ENCODE assay signal across 11 mouse cellular contexts in the genomic region with DNA sequence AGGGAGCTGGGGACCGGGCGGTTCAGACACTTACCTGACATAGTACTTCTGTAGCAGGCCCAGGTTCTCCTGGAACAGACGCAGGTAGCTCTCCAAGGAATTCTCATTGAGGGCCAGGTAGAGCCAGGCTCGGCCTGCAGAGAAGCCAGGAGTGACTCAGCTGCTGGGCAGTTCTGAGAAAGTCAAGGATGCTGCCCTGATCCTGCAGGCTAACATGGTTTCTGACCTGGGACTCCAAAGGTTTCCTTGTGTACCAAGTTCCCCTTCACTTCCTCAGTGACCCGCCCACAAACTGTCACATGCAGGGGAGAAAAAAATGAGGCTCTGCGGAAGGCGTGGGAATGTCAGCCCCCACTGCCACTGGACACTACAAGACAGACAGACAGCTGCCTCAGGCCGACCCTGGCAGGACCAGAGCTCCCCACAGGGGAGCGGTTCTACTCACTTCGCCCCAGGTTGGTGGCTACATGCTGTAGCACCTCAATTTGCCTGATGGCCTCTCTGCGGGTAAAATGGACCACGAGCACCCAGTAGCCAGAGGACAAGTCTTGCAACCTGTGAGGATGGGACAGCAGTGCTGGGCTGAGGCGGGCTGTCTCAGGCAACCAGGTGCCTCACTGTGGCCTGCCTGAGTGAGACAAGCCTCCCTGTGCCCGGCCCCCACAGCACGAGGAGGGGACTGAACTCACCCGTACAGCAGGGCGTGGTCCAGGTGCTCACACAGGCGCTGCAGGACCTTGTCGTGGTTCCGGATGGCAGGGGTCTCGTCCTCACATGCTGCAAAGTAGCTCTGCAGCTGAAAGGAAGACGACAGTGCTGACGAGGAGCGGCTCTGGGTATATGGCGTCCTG. TPM values are rescaled to one million over a fixed set of nuclear protein-coding genes. Genes with fewer than 3 reads are reported as not detected.
A peak's percentile ranks its signal among the peaks of the same experiment; 100 is the strongest.
DNase-seq lines count a peak whose midpoint lies in the region; ATAC-seq and TF ChIP-seq lines count a peak whose summit lies in the region.
"Had no signal": no experiment of that assay in that cellular context is flagged by ENCODE, and none has a peak within 500 bp of the region (broad histone marks: within the 10 kb centered on the region; RNA-seq: fewer than 3 reads in every experiment).

No protein-coding gene starts in this region.

- TF ChIP-seq CTCF in heart, adult 2 months (IDR thresholded peaks at IDR 0.05): no peak
- no peak for TF ChIP-seq CTCF in lung, postnatal 0 days (IDR thresholded peaks at IDR 0.05)
- no peak for TF ChIP-seq CTCF in hindbrain, postnatal 0 days (IDR thresholded peaks at IDR 0.05; ENCODE audit: low read depth)

- intact Hi-C loops in heart, adult 2 months (cut with DNase I): loop anchor here (2.0 kb wide), 1 partner anchor 17 kb away; no protein-coding TSS in a partner anchor

- no peaks in the 10 kb centered on the region for H3K27me3 ChIP-seq in heart, adult 2 months (ENCODE audit: control insufficient read depth, insufficient read depth, low read length)
- no peaks in the 10 kb centered on the region for H3K27me3 ChIP-seq in lung, postnatal 0 days (replicated peaks; ENCODE audit: insufficient read depth, low read length)
- H3K27me3 ChIP-seq in hindbrain, postnatal 0 days (ENCODE audit: insufficient read depth, low read length): no peaks in the 10 kb centered on the region
- no peaks in the 10 kb centered on the region for H3K27me3 ChIP-seq in neural tube, embryonic 15.5 days (replicated peaks)

- no peak for ATAC-seq in lung, postnatal 0 days
- ATAC-seq in hindbrain, postnatal 0 days: no peak
- ATAC-seq in neural tube, embryonic 15.5 days (ENCODE audit: low FRiP score): no peak
- no peak for ATAC-seq in erythroblast, adult 5-6 weeks (replicated peaks; ENCODE audit: low FRiP score, poor library complexity, severe bottlenecking)
- ATAC-seq: CD4-positive, CD25-positive, alpha-beta regulatory T cell, adult 4 months had no signal

- H3K36me3 ChIP-seq in heart, adult 2 months (ENCODE audit: control insufficient read depth, insufficient read depth, low read length): peaks cover 9% of the 10 kb centered on the region
- peaks cover 10% of the 10 kb centered on the region; the same call in 1 of the 2 replicates for H3K36me3 ChIP-seq in lung, postnatal 0 days (ENCODE audit: insufficient read depth, low read length)
- peaks cover 20% of the 10 kb centered on the region for H3K36me3 ChIP-seq in hindbrain, postnatal 0 days (ENCODE audit: insufficient read depth, low read length)
- H3K36me3 ChIP-seq in neural tube, embryonic 15.5 days: peaks cover 44% of the 10 kb centered on the region

- no peaks in the 10 kb centered on the region; the same call in 1 of the 2 replicates for H3K79me2 ChIP-seq in heart, adult 2 months (replicated peaks; ENCODE audit: control insufficient read depth, insufficient read depth, low read length)

- no peak for TF ChIP-seq EP300 in heart, adult 2 months (IDR thresholded peaks at IDR 0.05; ENCODE audit: insufficient read depth, low read depth, low read length)
- no peak for TF ChIP-seq EP300 in lung, postnatal 0 days (IDR thresholded peaks at IDR 0.05)

- no peak for DNase-seq in heart, adult 2 months
- no peak for DNase-seq in heart, postnatal 4 days
- DNase-seq in lung, postnatal 0 days (ENCODE audit: low spot score): no peak
- no peak for DNase-seq in lung, adult 18-20 months
- no peak for DNase-seq in hindbrain, postnatal 0 days (ENCODE audit: low spot score)
- DNase-seq in cerebellum, postnatal 4 days (ENCODE audit: low spot score in 2 of 2): no peak

- peak overlapping the region; percentile 94 for H3K27ac ChIP-seq in heart, adult 2 months
- H3K27ac ChIP-seq in lung, postnatal 0 days (ENCODE audit: low read length): 0 out of 2 replicates have a peak overlapping the region, but pooled peaks have one; percentile 20
- peak overlapping the region; percentile 80 for H3K27ac ChIP-seq in hindbrain, postnatal 0 days
- peak overlapping the region; percentile 60; the same call in 1 of the 2 replicates for H3K27ac ChIP-seq in neural tube, embryonic 15.5 days (replicated peaks)
- H3K27ac ChIP-seq: liver, embryonic 14.5 days had no signal

- H3K9ac ChIP-seq in heart, adult 2 months (ENCODE audit: low read depth, low read length): peak overlapping the region; percentile 55
- no peak overlapping the region for H3K9ac ChIP-seq in lung, postnatal 0 days (replicated peaks; ENCODE audit: low read depth)
- H3K9ac ChIP-seq in hindbrain, postnatal 0 days (replicated peaks; ENCODE audit: low read length): no peak overlapping the region; the same call in 1 of the 2 replicates
- no peak overlapping the region for H3K9ac ChIP-seq in neural tube, embryonic 15.5 days (replicated peaks)
- H3K9ac ChIP-seq: liver, embryonic 14.5 days had no signal

- peaks cover 16% of the 10 kb centered on the region for H3K4me1 ChIP-seq in heart, adult 2 months (ENCODE audit: control insufficient read depth, insufficient read depth, low read length)
- H3K4me1 ChIP-seq in lung, postnatal 0 days (ENCODE audit: insufficient read depth, low read depth, low read length): peaks cover 2% of the 10 kb centered on the region; the same call in 1 of the 2 replicates
- peaks cover 19% of the 10 kb centered on the region; the same call in 1 of the 2 replicates for H3K4me1 ChIP-seq in hindbrain, postnatal 0 days (ENCODE audit: insufficient read depth, low read length)
- peaks cover 16% of the 10 kb centered on the region for H3K4me1 ChIP-seq in neural tube, embryonic 15.5 days

- H3K9me3 ChIP-seq in lung, postnatal 0 days (ENCODE audit: low read length): no peaks in the 10 kb centered on the region
- H3K9me3 ChIP-seq in hindbrain, postnatal 0 days (ENCODE audit: low read length): no peaks in the 10 kb centered on the region
- no peaks in the 10 kb centered on the region for H3K9me3 ChIP-seq in neural tube, embryonic 15.5 days (replicated peaks)

- no peak overlapping the region for H3K4me2 ChIP-seq in lung, postnatal 0 days (replicated peaks; ENCODE audit: low read depth, low read length)
- H3K4me2 ChIP-seq in hindbrain, postnatal 0 days (ENCODE audit: low read depth, low read length): no peak overlapping the region
- H3K4me2 ChIP-seq in neural tube, embryonic 15.5 days: no peak overlapping the region

- no peak for TF ChIP-seq POLR2A in heart, adult 2 months (IDR thresholded peaks at IDR 0.05; ENCODE audit: insufficient read depth, low read depth, low read length)

- no peak overlapping the region for H3K4me3 ChIP-seq in heart, adult 2 months
- H3K4me3 ChIP-seq in lung, postnatal 0 days (ENCODE audit: low read depth, low read length): no peak overlapping the region
- H3K4me3 ChIP-seq in hindbrain, postnatal 0 days (ENCODE audit: low read length): no peak overlapping the region
- H3K4me3 ChIP-seq in neural tube, embryonic 15.5 days (replicated peaks): no peak overlapping the region

- WGBS in heart, adult 2 months: 76% methylated on average over 25 of the region's 25 CpGs
- 82% methylated on average over 25 of the region's 25 CpGs for WGBS in lung, postnatal 0 days
- WGBS in hindbrain, postnatal 0 days: 84% methylated on average over 25 of the region's 25 CpGs
- 92% methylated on average over 25 of the region's 25 CpGs for WGBS in neural tube, embryonic 15.5 days

RNA-seq across cellular contexts. Expression of a gene that starts 18.6 kb away (rescaled TPM):
- 100 to 1,000 TPM; 118 to 132 TPM for total RNA-seq in heart, adult 2 months (2021)
- polyA plus RNA-seq in heart, adult 2 months (2012; rRNA removed): 183 and 258 TPM in 2 replicates
- total RNA-seq in heart, postnatal 4 days (2021): 10 to 100 TPM; 32.5 to 33.6 TPM
- 1.1 and 1.2 TPM in 2 replicates for polyA plus RNA-seq in lung, postnatal 0 days (2015; fragmentation: Nextera tagmentation; extraction: Ambion mirVana)
- 18.1 and 22.2 TPM in 2 replicates for total RNA-seq in hindbrain, postnatal 0 days (2014; rRNA removed)
- 3.0 and 3.6 TPM in 2 replicates for polyA plus RNA-seq in hindbrain, postnatal 0 days (2015; fragmentation: Nextera tagmentation; extraction: Ambion mirVana)
- polyA plus RNA-seq in neural tube, embryonic 15.5 days (2015; fragmentation: Nextera tagmentation; extraction: Ambion mirVana): 0.10 and 0.28 TPM in 2 replicates
- not detected in 2 replicates for total RNA-seq in erythroblast, adult 5-6 weeks (2015; ENCODE audit: low replicate concordance)
- not detected in 2 replicates for total RNA-seq in erythroblast, adult 5-6 weeks (2017; ENCODE audit: low replicate concordance)
- polyA plus RNA-seq: CD4-positive, CD25-positive, alpha-beta regulatory T cell, adult 4 months had no signal

RNA-seq across cellular contexts. Expression of a gene that starts 22.5 kb away (rescaled TPM):
- 100 to 1,000 TPM in 1 of 2 experiments, 10 to 100 TPM in 1; 95.2 to 126 TPM for total RNA-seq in heart, adult 2 months (2021)
- polyA plus RNA-seq in heart, adult 2 months (2012; rRNA removed): 111 and 144 TPM in 2 replicates
- 10 to 100 TPM; 57.5 to 64.5 TPM for total RNA-seq in heart, postnatal 4 days (2021)
- polyA plus RNA-seq in lung, postnatal 0 days (2015; fragmentation: Nextera tagmentation; extraction: Ambion mirVana): 5.2 and 5.3 TPM in 2 replicates
- 45.8 and 47.6 TPM in 2 replicates for total RNA-seq in hindbrain, postnatal 0 days (2014; rRNA removed)
- 6.1 and 6.4 TPM in 2 replicates for polyA plus RNA-seq in hindbrain, postnatal 0 days (2015; fragmentation: Nextera tagmentation; extraction: Ambion mirVana)
- polyA plus RNA-seq in neural tube, embryonic 15.5 days (2015; fragmentation: Nextera tagmentation; extraction: Ambion mirVana): 6.8 and 8.1 TPM in 2 replicates
- total RNA-seq in erythroblast, adult 5-6 weeks (2015; ENCODE audit: low replicate concordance): 2.9 and 10.7 TPM in 2 replicates
- total RNA-seq in erythroblast, adult 5-6 weeks (2017; ENCODE audit: low replicate concordance): 2.0 and 4.3 TPM in 2 replicates

RNA-seq across cellular contexts. Expression of a gene that starts 23.8 kb away (rescaled TPM):
- total RNA-seq in heart, adult 2 months (2021): 10 to 100 TPM; 16.5 to 20.2 TPM
- 35.5 and 36.6 TPM in 2 replicates for polyA plus RNA-seq in heart, adult 2 months (2012; rRNA removed)
- 1 to 10 TPM; 3.1 to 3.2 TPM for total RNA-seq in heart, postnatal 4 days (2021)
- polyA plus RNA-seq in lung, postnatal 0 days (2015; fragmentation: Nextera tagmentation; extraction: Ambion mirVana): 3.5 and 3.6 TPM in 2 replicates
- total RNA-seq in hindbrain, postnatal 0 days (2014; rRNA removed): 1.3 and 1.6 TPM in 2 replicates
- 1.3 and 1.5 TPM in 2 replicates for polyA plus RNA-seq in hindbrain, postnatal 0 days (2015; fragmentation: Nextera tagmentation; extraction: Ambion mirVana)
- 0.18 and 0.88 TPM in 2 replicates for polyA plus RNA-seq in neural tube, embryonic 15.5 days (2015; fragmentation: Nextera tagmentation; extraction: Ambion mirVana)
- not detected in 2 replicates for total RNA-seq in erythroblast, adult 5-6 weeks (2015; ENCODE audit: low replicate concordance)
- 0.34 TPM in 1 of 2 replicates, not detected in the other for total RNA-seq in erythroblast, adult 5-6 weeks (2017; ENCODE audit: low replicate concordance)
- polyA plus RNA-seq: CD4-positive, CD25-positive, alpha-beta regulatory T cell, adult 4 months had no signal

RNA-seq across cellular contexts. Expression of a gene that starts 36.3 kb away (rescaled TPM):
- 100 to 1,000 TPM; 236 to 263 TPM for total RNA-seq in heart, adult 2 months (2021)
- polyA plus RNA-seq in heart, adult 2 months (2012; rRNA removed): 297 and 303 TPM in 2 replicates
- total RNA-seq in heart, postnatal 4 days (2021): 100 to 1,000 TPM; 122 to 145 TPM
- 52.3 and 57.5 TPM in 2 replicates for polyA plus RNA-seq in lung, postnatal 0 days (2015; fragmentation: Nextera tagmentation; extraction: Ambion mirVana)
- total RNA-seq in hindbrain, postnatal 0 days (2014; rRNA removed): 22.5 and 26.7 TPM in 2 replicates
- polyA plus RNA-seq in hindbrain, postnatal 0 days (2015; fragmentation: Nextera tagmentation; extraction: Ambion mirVana): 21.7 and 25.6 TPM in 2 replicates
- polyA plus RNA-seq in neural tube, embryonic 15.5 days (2015; fragmentation: Nextera tagmentation; extraction: Ambion mirVana): 31.0 and 32.2 TPM in 2 replicates
- 0.63 TPM in 1 of 2 replicates, not detected in the other for total RNA-seq in erythroblast, adult 5-6 weeks (2015; ENCODE audit: low replicate concordance)
- total RNA-seq in erythroblast, adult 5-6 weeks (2017; ENCODE audit: low replicate concordance): 0.56 and 1.1 TPM in 2 replicates

RNA-seq across cellular contexts. Expression of a gene that starts 43.2 kb away (rescaled TPM):
- not detected for total RNA-seq in heart, adult 2 months (2021)
- polyA plus RNA-seq in heart, adult 2 months (2012; rRNA removed): 4.6 and 8.8 TPM in 2 replicates
- 1 to 10 TPM; 1.6 to 4.0 TPM for total RNA-seq in heart, postnatal 4 days (2021)
- not detected in 2 replicates for polyA plus RNA-seq in lung, postnatal 0 days (2015; fragmentation: Nextera tagmentation; extraction: Ambion mirVana)
- total RNA-seq in hindbrain, postnatal 0 days (2014; rRNA removed): 3.0 and 13.6 TPM in 2 replicates
- polyA plus RNA-seq in hindbrain, postnatal 0 days (2015; fragmentation: Nextera tagmentation; extraction: Ambion mirVana): 0.32 TPM in 1 of 2 replicates, not detected in the other
- 0.22 TPM in 1 of 2 replicates, not detected in the other for polyA plus RNA-seq in neural tube, embryonic 15.5 days (2015; fragmentation: Nextera tagmentation; extraction: Ambion mirVana)
- total RNA-seq in erythroblast, adult 5-6 weeks (2015; ENCODE audit: low replicate concordance): 2.9 TPM in 1 of 2 replicates, not detected in the other
- 0.84 and 4.3 TPM in 2 replicates for total RNA-seq in erythroblast, adult 5-6 weeks (2017; ENCODE audit: low replicate concordance)
- total RNA-seq: left cerebral cortex, adult 18-20 months had no signal
- polyA plus RNA-seq: CD4-positive, CD25-positive, alpha-beta regulatory T cell, adult 4 months had no signal

Comparison
In these comparisons a context has a peak if more than half of its experiments do, and no peak if none do; other contexts are left out.
1. H3K27ac ChIP-seq: peak in every context shown above with its lines; median percentile 94 in heart, adult 2 months; 80 in hindbrain, postnatal 0 days; 60 in neural tube, embryonic 15.5 days; 20 in lung, postnatal 0 days.
2. RNA of a gene that starts 18.6 kb away (total RNA-seq): 118 to 132 TPM in heart, adult 2 months, 32.5 to 33.6 TPM in heart, postnatal 4 days and 18.1 to 22.2 TPM in hindbrain, postnatal 0 days; not detected in erythroblast, adult 5-6 weeks; every median in the first group is over 10 times any median in the second.